Mouse (Mus musculus) small intestine, adult 2 months (tissue): ENCODE data around the gene Arid3c.

Source experiments
- CTCF ChIP-seq: fragments of 200-500 bp; IDR thresholded peaks from 2 replicates; pipeline ENCODE4 v1.5.1; 2012; ENCODE audit warnings: low read depth, mild to moderate bottlenecking, control low read depth, inconsistent platforms, low read length, moderate library complexity, mixed read lengths; ENCODE audit not compliant: insufficient replicate concordance, insufficient read length; ENCODE audit errors: extremely low read depth
- POLR2A ChIP-seq: fragments of 200-500 bp; IDR thresholded peaks from 2 replicates; pipeline ENCODE4 v1.6.1; 2012; ENCODE audit warnings: low read depth, mild to moderate bottlenecking, control low read depth, inconsistent platforms, low read length, moderate library complexity

DNA sequence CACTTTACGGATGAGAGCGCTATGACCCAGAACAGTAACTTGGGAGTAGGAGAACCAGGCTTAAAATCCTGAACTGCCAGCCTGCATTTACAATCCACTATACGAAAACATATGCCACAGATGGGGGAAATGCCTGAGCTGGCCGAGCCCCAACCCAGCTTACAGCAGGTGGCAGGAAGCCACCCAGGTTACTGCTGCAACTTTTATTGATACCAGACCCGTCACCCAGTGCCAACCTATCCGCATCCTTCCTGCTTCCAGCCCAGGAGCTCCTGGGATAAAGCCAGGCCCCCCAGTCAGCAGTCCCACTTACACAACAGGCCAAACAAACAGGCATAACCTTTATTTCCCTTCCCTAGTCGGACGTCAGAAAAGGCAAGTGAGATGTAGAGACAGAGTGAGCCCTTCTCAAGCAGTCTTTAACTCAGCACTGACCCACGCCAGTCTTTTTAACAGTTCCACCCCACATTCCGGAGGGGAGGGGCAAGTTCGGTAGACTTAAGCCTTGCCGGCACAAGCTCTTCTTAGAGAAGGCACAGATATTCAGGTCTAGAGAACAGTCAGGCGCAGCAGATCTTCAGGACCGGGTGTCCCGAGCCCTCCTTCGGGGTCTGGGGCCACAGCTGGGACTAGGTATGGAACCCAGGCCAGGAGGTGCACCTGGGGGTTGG is 19.1 kb downstream of the Arid3c start:
- no peak for TF ChIP-seq POLR2A
- TF ChIP-seq CTCF: no peak
